Mouse (Mus musculus) cerebellum, postnatal 36 days (tissue): Measurements from ENCODE around the gene Uri1.

Source experiments
- DNase-seq, 2 experiments: peaks; one replicate each; pipeline ENCODE4 v3.0.0; 2021 to 2022; ENCODE audit warnings: mixed read lengths in 2 of 2

Uri1 gene

DNA sequence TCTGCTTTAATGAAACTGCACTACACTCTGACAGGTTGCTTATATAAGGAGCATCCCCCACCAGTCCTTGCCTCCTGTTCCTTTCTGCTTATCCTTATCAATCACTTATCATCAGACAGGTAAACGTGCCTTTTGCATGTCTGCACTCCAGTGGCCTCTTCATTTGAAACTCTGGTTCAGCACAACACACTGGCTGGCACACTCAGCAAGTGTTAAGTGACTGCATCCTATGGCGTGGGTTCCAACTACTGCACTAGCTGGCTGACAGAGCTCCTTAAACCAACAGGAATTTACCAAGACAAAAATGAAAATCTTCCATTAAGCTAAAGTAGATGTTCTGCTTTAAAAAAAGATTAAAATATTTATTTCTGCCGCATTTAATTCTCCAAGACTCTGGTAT is 9.4 kb downstream of the Uri1 start:
- DNase-seq = no peak

- no peak for DNase-seq
Measured at GRCm38 (mm10) chr7:38012811-38013210, 10.5 kb downstream of the Uri1 start.

DNA sequence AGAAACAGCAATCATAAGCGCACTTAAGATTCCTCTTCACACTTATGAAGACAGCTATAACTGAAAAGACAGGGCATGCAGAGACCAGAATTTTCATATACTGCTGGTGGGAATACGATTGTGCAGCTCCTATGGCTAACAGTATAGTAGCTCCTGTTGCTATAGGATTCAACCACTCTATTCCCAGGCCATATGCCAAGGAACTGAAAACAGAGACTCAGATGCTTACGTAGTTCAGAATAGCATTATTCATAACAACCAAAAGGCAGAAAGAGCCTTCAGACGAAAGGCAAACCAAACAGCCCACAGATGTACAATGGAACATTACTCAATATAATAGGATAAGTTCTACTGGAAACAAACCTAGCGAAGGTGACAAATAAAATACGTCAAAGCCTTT is 15.0 kb downstream of the Uri1 start:
- DNase-seq = no peak

- DNase-seq = no peak
Measured at GRCm38 (mm10) chr7:38002451-38002850, 20.9 kb downstream of the Uri1 start.

DNA sequence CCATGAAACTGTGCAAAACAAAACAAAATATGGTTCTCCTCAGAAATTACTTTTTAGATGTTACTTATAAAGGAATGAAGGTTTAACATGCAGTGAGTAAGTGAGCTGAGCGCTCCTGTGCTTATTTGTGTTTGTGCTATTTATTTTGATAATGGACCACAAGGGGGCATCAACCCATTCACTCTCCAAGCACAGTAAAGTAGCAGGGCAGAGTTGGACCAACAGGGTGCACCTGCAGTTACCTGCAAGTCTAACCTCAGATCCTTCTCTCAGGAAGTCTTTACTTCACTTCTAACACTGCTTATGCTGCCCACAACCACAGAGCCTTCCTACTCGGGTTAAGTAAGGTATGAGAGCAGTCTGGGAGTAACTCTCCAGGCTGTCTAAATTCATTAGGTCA is 23.7 kb downstream of the Uri1 start:
- DNase-seq = no peak

DNA sequence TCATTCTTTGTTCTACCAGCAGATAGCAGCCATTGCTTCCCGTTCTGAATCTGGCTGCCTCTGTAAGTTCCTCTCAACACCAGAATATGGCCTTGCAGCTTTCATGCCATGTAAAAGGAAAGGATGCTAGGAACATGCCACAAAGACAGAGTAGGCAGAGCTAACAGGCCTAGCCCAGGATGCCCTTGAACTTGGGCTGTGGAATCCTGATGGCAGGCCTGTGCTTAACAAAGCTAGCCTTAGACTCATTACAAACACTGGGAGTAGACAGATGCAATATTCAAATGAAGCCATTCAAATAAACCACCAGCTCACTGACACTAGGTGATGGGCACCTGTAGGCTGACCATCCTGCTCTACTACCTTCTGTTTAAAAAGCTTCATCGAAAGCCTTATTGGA is 30.5 kb downstream of the Uri1 start:
- no peak for DNase-seq

GRCm38 (mm10) chr7:37984866-37985265 is 38.5 kb downstream of the Uri1 start:
- no peak for DNase-seq

GRCm38 (mm10) chr7:37983471-37983870 is 39.9 kb downstream of the Uri1 start:
- DNase-seq = no peak

GRCm38 (mm10) chr7:37979729-37980128 is 43.6 kb downstream of the Uri1 start:
- DNase-seq = no peak

DNA sequence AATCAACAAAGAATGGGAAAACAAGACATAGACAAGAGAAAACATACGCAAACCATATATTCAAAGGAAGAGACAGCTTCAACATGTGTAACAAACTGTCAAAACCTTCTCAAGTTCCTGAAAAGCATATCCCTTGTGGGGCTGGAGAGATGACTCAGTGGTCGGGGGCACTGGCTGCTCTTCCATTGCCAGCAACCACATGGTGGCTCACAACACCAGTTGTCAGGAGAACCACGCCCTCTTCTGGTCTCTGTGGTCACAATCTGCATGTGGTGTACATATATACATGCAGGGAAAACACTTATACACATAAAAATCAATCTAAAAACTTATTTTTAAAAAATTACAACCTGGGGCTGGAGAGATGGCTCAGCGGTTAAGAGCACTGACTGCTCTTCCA is 44.9 kb downstream of the Uri1 start:
- no peak for DNase-seq

GRCm38 (mm10) chr7:37977676-37978075 is 45.7 kb downstream of the Uri1 start:
- DNase-seq = no peak

GRCm38 (mm10) chr7:37972999-37973555 is 50.3 kb downstream of the Uri1 start:
- DNase-seq = no peak

GRCm38 (mm10) chr7:37972571-37972970 is 50.8 kb downstream of the Uri1 start:
- no peak for DNase-seq

DNA sequence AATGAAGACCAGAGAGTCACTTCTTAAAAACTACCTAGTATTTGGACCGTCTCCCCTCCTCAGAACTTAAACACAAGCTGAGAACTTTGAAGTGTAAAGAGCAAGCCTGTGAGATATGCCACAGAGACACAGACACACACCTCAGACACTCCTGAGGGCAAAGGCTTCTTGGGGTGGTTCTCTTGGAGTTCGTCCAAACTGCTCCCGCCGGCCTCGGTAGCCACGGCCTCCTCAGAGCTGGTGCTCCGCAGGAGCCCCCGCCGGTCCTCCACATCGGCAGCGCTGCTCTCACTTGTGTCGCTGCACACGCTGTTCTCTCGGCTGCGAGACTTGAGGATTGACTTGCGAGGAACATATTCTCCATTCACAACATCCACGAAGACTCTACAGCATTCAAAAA is 61.0 kb downstream of the Uri1 start:
- no peak for DNase-seq

- DNase-seq = no peak
Measured at GRCm38 (mm10) chr7:37961247-37961646, 62.1 kb downstream of the Uri1 start.

DNA sequence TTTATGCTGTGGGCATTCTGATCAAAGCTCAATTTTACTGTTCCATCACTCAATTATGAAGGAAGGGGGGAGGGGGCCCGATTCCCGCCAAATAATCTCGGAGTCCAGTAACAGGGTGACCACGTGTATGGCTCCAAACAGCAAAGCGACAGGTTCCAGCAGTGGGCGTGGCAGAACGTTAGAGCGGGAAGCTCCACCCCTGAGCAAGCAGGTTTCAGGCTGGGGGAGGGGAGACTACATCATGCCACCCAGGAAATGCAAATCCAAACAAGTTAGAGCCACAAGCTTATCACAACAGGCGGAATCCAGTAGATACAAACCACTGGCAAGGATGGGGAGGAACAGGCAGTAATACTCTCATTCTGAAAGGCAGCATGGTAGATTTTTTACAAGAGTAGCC is 71.5 kb downstream of the Uri1 start:
- DNase-seq = no peak

DNA sequence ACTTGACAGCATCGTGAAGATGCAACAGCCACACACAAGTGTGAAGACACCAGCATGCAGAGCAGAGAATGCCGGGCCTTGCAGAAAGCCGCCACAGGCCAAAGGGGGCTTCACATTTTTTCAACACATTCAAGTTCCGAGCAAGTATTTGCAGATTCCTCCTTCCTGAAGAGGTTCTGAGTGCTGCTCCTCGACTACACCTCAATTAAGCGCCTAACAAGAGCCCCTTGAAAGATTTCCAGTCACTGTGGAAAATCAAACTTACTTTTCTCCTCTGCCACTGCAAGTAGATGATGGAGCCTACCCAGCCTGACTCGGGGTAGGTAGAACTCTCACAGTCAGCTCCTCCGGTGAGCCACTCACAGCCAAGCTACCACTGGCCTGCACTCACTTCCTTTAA is 86.9 kb downstream of the Uri1 start:
- no peak for DNase-seq

GRCm38 (mm10) chr7:37935786-37936185 is 87.6 kb downstream of the Uri1 start:
- no peak for DNase-seq

DNA sequence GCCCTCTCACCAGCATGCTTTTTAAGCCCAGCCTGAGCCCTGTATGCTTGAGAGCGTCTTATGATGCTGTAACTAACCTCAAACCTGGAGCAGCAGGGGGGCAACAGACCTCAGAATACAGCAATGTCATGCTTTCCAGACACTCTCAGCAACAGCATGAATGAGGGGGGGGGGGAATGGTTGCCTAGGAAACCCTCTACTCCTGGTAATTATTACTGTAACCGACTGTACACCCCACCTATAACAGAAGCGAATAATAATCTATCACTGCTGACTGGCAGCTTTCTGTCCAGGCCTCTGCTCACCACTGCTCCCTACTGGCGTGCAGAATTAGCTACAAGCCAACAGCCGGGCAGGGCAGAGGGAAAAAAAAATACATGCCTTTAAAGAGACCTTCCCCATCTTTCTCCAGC is 88.6 kb downstream of the Uri1 start:
- peak; percentile 57 for DNase-seq

- DNase-seq = no peak
Measured at GRCm38 (mm10) chr7:37933754-37934308, 89.5 kb downstream of the Uri1 start.

DNA sequence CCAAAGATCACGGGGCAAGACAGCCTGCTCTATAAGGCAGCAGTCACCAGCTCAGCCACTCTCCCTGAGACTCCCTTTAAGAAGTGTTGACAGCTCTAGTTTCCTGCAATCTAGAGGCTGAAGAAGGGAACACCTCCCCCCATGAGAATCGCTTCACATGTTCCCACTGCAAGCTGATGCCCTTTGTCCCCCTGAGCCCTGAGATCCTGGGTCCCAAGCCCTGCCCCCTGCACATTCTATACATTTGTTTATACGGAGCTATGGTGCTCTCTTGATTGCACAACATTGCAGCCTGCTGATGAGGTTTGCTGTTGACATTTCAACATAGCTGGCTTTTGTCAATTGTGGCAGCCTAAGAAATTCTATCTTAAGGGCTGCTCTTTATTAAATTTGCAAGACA is 91.7 kb downstream of the Uri1 start:
- DNase-seq = no peak

GRCm38 (mm10) chr7:37929738-37930137 is 93.6 kb downstream of the Uri1 start:
- no peak for DNase-seq

- no peak for DNase-seq
Measured at GRCm38 (mm10) chr7:37922999-37923398, 100.4 kb downstream of the Uri1 start.

DNA sequence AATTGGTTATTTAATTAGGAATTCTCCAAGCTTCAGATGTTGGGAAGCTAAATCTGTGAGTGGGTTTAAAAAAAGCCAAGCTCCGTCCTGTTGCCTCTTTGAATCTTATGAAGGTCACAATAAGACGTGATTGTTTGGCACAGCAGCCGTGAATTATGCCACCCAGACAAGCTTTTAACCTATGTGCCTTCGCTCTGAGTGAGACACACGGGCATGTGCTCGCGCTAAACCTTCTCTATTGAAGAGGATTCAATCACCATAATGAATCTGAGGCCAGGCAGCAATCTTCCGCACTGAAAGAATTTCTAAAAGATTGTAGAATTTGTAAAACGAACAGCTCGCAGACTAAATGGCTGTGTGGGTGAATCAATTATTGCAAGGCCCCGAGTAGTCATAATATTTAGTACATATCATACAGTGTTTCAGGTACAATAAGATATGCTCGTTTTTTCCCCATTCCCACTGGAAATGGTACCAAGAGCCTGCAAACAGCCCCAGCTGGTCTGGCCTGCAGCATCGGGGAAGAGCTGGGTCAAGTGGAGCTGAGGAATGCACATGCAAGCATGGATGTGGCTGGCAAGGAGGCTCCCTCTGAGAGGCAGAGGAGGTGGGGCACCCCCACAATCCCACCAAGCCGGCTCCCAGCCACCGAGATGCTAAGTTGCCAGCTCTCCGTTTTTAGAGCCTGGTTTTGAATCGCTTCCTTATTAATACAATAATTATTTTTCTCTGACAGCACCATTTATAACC is 101.5 kb downstream of the Uri1 start:
- no peak for DNase-seq

- no peak for DNase-seq
Measured at GRCm38 (mm10) chr7:37918926-37919325, 104.4 kb downstream of the Uri1 start.
